Mouse (Mus musculus) bone marrow macrophage, adult 2 months (primary cell): ENCODE data around the gene E130218I03Rik.

Experiments
- CTCF ChIP-seq: IDR thresholded peaks from 2 replicates; pipeline ENCODE4 v1.5.1; 2012; ENCODE audit warnings: low read depth, mild to moderate bottlenecking, low read length, moderate library complexity
- POLR2A ChIP-seq: IDR thresholded peaks from 2 replicates; pipeline ENCODE4 v1.6.1; 2012; ENCODE audit warnings: mild to moderate bottlenecking, low read depth, low read length, borderline replicate concordance

DNA sequence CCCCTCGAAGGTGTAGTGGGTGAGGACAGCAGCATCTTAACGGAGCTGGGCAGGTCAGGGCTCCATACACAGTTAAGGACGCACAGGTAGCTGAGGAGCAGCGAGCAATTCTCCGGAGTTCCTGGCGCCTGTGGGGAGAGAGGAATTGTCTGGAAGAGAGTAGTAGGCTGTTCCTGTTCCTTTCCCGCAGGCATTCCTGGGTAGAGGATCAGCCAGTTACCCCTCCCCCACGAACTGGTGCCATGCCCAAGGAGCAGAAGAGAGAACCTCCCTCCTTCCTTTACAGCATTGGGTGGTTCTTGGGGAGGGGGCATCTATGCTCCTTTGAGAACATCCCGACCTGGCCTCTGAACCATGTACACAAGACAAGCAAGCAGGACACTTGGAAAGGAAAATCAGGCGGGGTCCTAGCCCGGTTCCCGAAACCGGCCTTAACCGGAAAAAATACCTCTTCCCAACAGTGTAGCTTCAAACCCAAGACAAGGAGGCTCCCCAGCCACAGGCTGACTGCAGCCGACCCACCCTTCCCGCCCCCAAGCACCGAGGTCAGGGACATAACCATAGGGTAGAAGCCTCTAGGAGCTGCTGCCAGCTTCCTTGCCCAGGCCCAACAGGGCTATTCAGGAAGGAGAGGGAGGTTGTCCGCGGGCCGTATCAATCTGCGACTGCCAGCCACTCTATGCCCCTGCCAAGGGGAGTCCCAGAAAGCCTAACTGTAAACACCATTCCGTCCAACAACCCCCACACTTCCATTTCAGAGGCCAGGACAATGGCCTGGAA, 8.9 kb downstream of the E130218I03Rik start:
- no peak for TF ChIP-seq CTCF
- TF ChIP-seq POLR2A: no peak
